Mouse (Mus musculus) testis, adult 2 months (tissue): Measurements from ENCODE around the gene Cdc14a.

Source experiments
- CTCF ChIP-seq: fragments of 200-500 bp; IDR thresholded peaks from 2 replicates; pipeline ENCODE4 v1.5.1; 2012; ENCODE audit warnings: low read depth, mild to moderate bottlenecking, inconsistent platforms, low read length, moderate library complexity; ENCODE audit not compliant: control insufficient read depth, insufficient read depth, insufficient replicate concordance
- POLR2A ChIP-seq: fragments of 200-500 bp; IDR thresholded peaks from 2 replicates; pipeline ENCODE4 v1.6.1; 2012; ENCODE audit warnings: low read depth, mild to moderate bottlenecking, inconsistent platforms, low read length, moderate library complexity; ENCODE audit not compliant: control insufficient read depth

DNA sequence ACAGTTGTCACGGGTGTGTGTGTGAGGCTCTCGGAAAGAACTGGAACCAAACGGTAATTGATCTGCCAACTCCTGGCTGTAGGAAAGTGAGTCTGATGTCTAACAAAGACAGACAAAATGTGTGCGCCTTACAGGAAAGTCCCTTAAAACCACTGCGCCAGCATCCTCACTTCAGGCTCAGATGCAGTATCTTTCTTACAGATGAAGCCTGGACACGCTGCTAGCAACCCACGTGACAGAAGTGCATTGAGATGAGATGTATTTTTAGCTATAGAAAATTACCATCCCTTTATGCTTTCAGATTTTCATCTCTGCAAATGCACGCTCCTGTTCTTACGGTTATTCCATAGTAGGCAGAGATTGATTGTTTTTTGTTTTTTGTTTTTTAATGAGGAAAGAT is 181.1 kb downstream of the Cdc14a start:
- TF ChIP-seq CTCF (no peak), POLR2A (no peak)
